Mouse (Mus musculus) intestine, embryonic 16.5 days (tissue): Measurements from ENCODE around the gene Dst. TPM values are rescaled to one million over a fixed set of nuclear protein-coding genes. Genes with fewer than 3 reads are reported as not detected.

Experiments
- ATAC-seq: fragments of 200-750 bp; cut with Nextera tagmentation; 2 replicates; pipeline ENCODE4 v1.8.0; 2017; ENCODE audit warnings: moderate TSS enrichment, moderate library complexity
- H3K27ac ChIP-seq: fragments of 300-500 bp; sonication (generic); 2 replicates; pipeline ENCODE4 v1.5.1; 2014; ENCODE audit warnings: mild to moderate bottlenecking, low read length
- H3K27me3 ChIP-seq: fragments of 300-500 bp; sonication (generic); replicated peaks from 2 replicates; pipeline ENCODE4 v1.6.1; 2014; ENCODE audit warnings: low read length, control low read depth, mixed read lengths; ENCODE audit not compliant: control insufficient read depth, insufficient read depth
- H3K36me3 ChIP-seq: fragments of 300-500 bp; sonication (generic); 2 replicates; pipeline ENCODE4 v1.6.1; 2014; ENCODE audit warnings: low read length, control low read depth; ENCODE audit not compliant: control insufficient read depth, insufficient read depth
- H3K4me1 ChIP-seq: fragments of 300-500 bp; sonication (generic); 2 replicates; pipeline ENCODE4 v1.6.1; 2014; ENCODE audit warnings: low read length, control low read depth, mixed read lengths; ENCODE audit not compliant: control insufficient read depth, insufficient read depth
- H3K4me2 ChIP-seq: fragments of 300-500 bp; sonication (generic); 2 replicates; pipeline ENCODE4 v1.6.1; 2014; ENCODE audit warnings: low read depth, low read length, control low read depth
- H3K4me3 ChIP-seq: fragments of 300-500 bp; sonication (generic); 2 replicates; pipeline ENCODE4 v1.5.1; 2014; ENCODE audit warnings: mild to moderate bottlenecking, low read length
- H3K9ac ChIP-seq: fragments of 300-500 bp; sonication (generic); 2 replicates; pipeline ENCODE4 v1.6.1; 2014; ENCODE audit warnings: low read depth, low read length
- H3K9me3 ChIP-seq: fragments of 300-500 bp; sonication (generic); 2 replicates; pipeline ENCODE4 v1.6.1; 2016; ENCODE audit warnings: low read length, control low read depth; ENCODE audit not compliant: control insufficient read depth
- WGBS: fragments of 180-500 bp; shearing (Covaris S2); extraction: QIAGEN DNeasy Blood & Tissue Kit; methylation state at CpG from one replicate; pipeline ENCODE4 v1.1.7; 2014; 5-methylcytosine and 5-hydroxymethylcytosine counted together
- polyA plus RNA-seq: library from polyadenylated mRNA; unstranded; fragments of >200 nt; fragmentation: Nextera tagmentation; extraction: Ambion mirVana; gene quantifications from 2 replicates; pipeline ENCODE4 v1.2.1, GENCODE M21; 2015

The Dst gene
- polyA plus RNA-seq = 15.1 and 16.4 TPM in 2 replicates

GRCm38 (mm10) chr1:33908191-33908962 is at the start of gene Dst:
Dst (plus strand) TSS chr1:33908225.
- 4% methylated on average over 41 of the region's 44 CpGs for WGBS
- peaks cover 38% of the 10 kb centered on the region for H3K27me3 ChIP-seq
- no peaks in the 10 kb centered on the region for H3K9me3 ChIP-seq
- H3K4me3 ChIP-seq = peak within 1 kb of the TSS; percentile 65
- peak within 1 kb of the TSS; percentile 67 for H3K9ac ChIP-seq
- no peaks in the 10 kb centered on the region for H3K36me3 ChIP-seq
- H3K4me2 ChIP-seq = peak within 1 kb of the TSS; percentile 99
- no peak for ATAC-seq
- peaks cover 10% of the 10 kb centered on the region for H3K4me1 ChIP-seq
- H3K27ac ChIP-seq = no peak within 1 kb of the TSS

- no peak overlapping the region for H3K9ac ChIP-seq
- H3K9me3 ChIP-seq = no peaks in the 10 kb centered on the region
- WGBS = 78% methylated on average over 2 of the region's 2 CpGs
- H3K4me1 ChIP-seq = no peaks in the 10 kb centered on the region
- no peak for ATAC-seq
- no peak overlapping the region for H3K27ac ChIP-seq
- no peak overlapping the region for H3K4me3 ChIP-seq
- no peak overlapping the region for H3K4me2 ChIP-seq
- no peaks in the 10 kb centered on the region for H3K36me3 ChIP-seq
- no peaks in the 10 kb centered on the region for H3K27me3 ChIP-seq
Observed at GRCm38 (mm10) chr1:33869031-33869430, 39.0 kb upstream of the Dst start.

- ATAC-seq = no peak
- H3K27ac ChIP-seq = no peak overlapping the region
- WGBS = 90% methylated on average over 3 of the region's 3 CpGs
- H3K4me2 ChIP-seq = no peak overlapping the region
- no peaks in the 10 kb centered on the region for H3K4me1 ChIP-seq
- no peak overlapping the region for H3K4me3 ChIP-seq
- no peaks in the 10 kb centered on the region for H3K9me3 ChIP-seq
- no peak overlapping the region for H3K9ac ChIP-seq
- no peaks in the 10 kb centered on the region for H3K36me3 ChIP-seq
- no peaks in the 10 kb centered on the region for H3K27me3 ChIP-seq
Observed at GRCm38 (mm10) chr1:33869437-33869836, 38.6 kb upstream of the Dst start.

GRCm38 (mm10) chr1:33873561-33873960 is 34.5 kb upstream of the Dst start:
- Histone ChIP-seq H3K9me3 (no peaks in the 10 kb centered on the region), H3K4me3 (no peak overlapping the region), H3K9ac (no peak overlapping the region), H3K27ac (no peak overlapping the region), H3K4me2 (no peak overlapping the region), H3K4me1 (no peaks in the 10 kb centered on the region), H3K36me3 (no peaks in the 10 kb centered on the region), H3K27me3 (no peaks in the 10 kb centered on the region)
- 84% methylated on average over 5 of the region's 5 CpGs for WGBS
- ATAC-seq = no peak

DNA sequence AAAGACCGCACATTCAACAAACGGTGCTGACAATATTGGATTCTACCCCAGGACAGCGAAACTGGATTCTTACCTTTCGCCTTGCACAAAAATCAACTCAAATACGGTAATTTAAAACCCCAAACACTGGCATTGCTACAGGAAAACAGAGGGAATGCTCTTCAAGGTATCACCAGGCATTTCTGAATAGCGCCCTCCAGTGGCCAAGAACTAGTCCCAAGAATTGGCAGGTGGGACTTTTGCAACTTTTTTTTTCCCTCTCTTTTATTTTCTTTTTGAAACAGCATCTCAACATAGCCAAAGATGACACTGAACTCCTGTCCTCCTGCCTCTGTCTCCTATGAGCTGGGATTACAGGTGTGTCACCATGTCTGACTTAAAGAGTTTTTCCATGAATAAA is 32.3 kb upstream of the Dst start:
- H3K9me3 ChIP-seq = no peaks in the 10 kb centered on the region
- H3K4me3 ChIP-seq = no peak overlapping the region
- WGBS = 53% methylated on average over 6 of the region's 6 CpGs
- H3K36me3 ChIP-seq = no peaks in the 10 kb centered on the region
- H3K27ac ChIP-seq = no peak overlapping the region
- H3K9ac ChIP-seq = no peak overlapping the region
- H3K27me3 ChIP-seq = no peaks in the 10 kb centered on the region
- ATAC-seq = no peak
- H3K4me1 ChIP-seq = no peaks in the 10 kb centered on the region
- no peak overlapping the region for H3K4me2 ChIP-seq

DNA sequence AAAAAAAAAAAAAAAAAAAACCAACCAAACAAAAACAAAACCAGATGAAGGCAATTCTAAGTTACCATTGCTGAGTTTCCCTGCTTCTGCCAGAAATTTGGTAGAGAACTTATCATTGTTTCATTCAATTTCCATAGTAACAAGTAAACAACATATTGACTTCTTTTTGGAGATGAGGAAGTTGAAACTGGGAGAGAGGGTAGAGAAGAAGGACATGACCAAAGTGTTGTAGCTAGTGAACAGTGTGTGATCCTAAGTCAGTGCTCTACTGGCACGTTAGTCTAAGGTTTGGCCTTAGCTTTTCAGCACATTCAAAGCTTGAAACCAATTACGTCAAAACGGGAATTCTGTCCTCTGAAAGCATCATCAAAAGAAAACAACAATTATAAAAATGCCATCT is 31.6 kb upstream of the Dst start:
- no peak overlapping the region for H3K9ac ChIP-seq
- H3K27ac ChIP-seq = no peak overlapping the region
- H3K9me3 ChIP-seq = no peaks in the 10 kb centered on the region
- no peaks in the 10 kb centered on the region for H3K4me1 ChIP-seq
- WGBS = 87% methylated on average over 3 of the region's 3 CpGs
- no peak overlapping the region for H3K4me3 ChIP-seq
- no peaks in the 10 kb centered on the region for H3K36me3 ChIP-seq
- no peak for ATAC-seq
- no peaks in the 10 kb centered on the region for H3K27me3 ChIP-seq
- H3K4me2 ChIP-seq = no peak overlapping the region

- H3K4me1 ChIP-seq = no peaks in the 10 kb centered on the region
- ATAC-seq = no peak
- H3K36me3 ChIP-seq = no peaks in the 10 kb centered on the region
- no peak overlapping the region for H3K4me2 ChIP-seq
- H3K4me3 ChIP-seq = no peak overlapping the region
- no peak overlapping the region for H3K27ac ChIP-seq
- no peak overlapping the region for H3K9ac ChIP-seq
- no peaks in the 10 kb centered on the region for H3K27me3 ChIP-seq
- no peaks in the 10 kb centered on the region for H3K9me3 ChIP-seq
- 77% methylated on average over 7 of the region's 7 CpGs for WGBS
Observed at GRCm38 (mm10) chr1:33878170-33878569, 29.9 kb upstream of the Dst start.

- Histone ChIP-seq H3K4me3 (peak overlapping the region; percentile 36), H3K9ac (no peak overlapping the region), H3K36me3 (no peaks in the 10 kb centered on the region), H3K9me3 (no peaks in the 10 kb centered on the region), H3K4me2 (peak overlapping the region; percentile 48), H3K27ac (no peak overlapping the region), H3K4me1 (no peaks in the 10 kb centered on the region), H3K27me3 (no peaks in the 10 kb centered on the region)
- no peak for ATAC-seq
- 9% methylated on average over 18 of the region's 18 CpGs for WGBS
Observed at GRCm38 (mm10) chr1:33883102-33883839, 24.8 kb upstream of the Dst start.

- Histone ChIP-seq H3K36me3 (no peaks in the 10 kb centered on the region), H3K27ac (no peak overlapping the region), H3K9ac (no peak overlapping the region), H3K4me3 (no peak overlapping the region), H3K4me1 (no peaks in the 10 kb centered on the region), H3K4me2 (no peak overlapping the region), H3K27me3 (no peaks in the 10 kb centered on the region), H3K9me3 (no peaks in the 10 kb centered on the region)
- no peak for ATAC-seq
- WGBS = 63% methylated on average over 10 of the region's 10 CpGs
Observed at GRCm38 (mm10) chr1:33892784-33893183, 15.2 kb upstream of the Dst start.
